Mouse (Mus musculus) liver, adult 2 months (tissue): ENCODE data around the gene Ccdc36.

Experiments used
- CTCF ChIP-seq: fragments of 200-500 bp; IDR thresholded peaks from 2 replicates; pipeline ENCODE4 v1.5.1; 2011; ENCODE audit warnings: low read depth, low read length, control low read depth
- POLR2A ChIP-seq: fragments of 200-500 bp; IDR thresholded peaks from 2 replicates; pipeline ENCODE4 v1.6.1; 2011; ENCODE audit warnings: low read length, control low read depth; ENCODE audit not compliant: insufficient read depth; ENCODE audit errors: extremely low read depth

GRCm38 (mm10) chr9:108466219-108466618 is 37.9 kb upstream of the Ccdc36 start:
- TF ChIP-seq CTCF (no peak), POLR2A (no peak)
